Mouse (Mus musculus): ENCODE measurements around the gene Bcar3. TPM values are rescaled to one million over a fixed set of nuclear protein-coding genes. Genes with fewer than 3 reads are reported as not detected.

The Bcar3 gene
- polyA plus RNA-seq, 1 experiment from 2014 or later = 2.8 TPM

- Histone ChIP-seq H3K9ac (ENCODE audit: low read length) (no peak overlapping the region), H3K4me2 (ENCODE audit: low read length) (no peak overlapping the region), H3K9me3 (ENCODE audit: control insufficient read depth, low read length) (peaks cover 3% of the 10 kb centered on the region; the same call in 1 of the 2 replicates), H3K27me3 (ENCODE audit: control insufficient read depth, insufficient read depth, low read length) (no peaks in the 10 kb centered on the region), H3K4me1 (ENCODE audit: control insufficient read depth in 2 of 2, insufficient read depth in 2 of 2, low read length in 2 of 2) (no peaks in the 10 kb centered on the region), H3K36me3 (ENCODE audit: control insufficient read depth, insufficient read depth, low read length) (no peaks in the 10 kb centered on the region), H3K4me3 (ENCODE audit: control insufficient read depth in 1 of 2, insufficient read depth in 1 of 2, low read depth in 1 of 2, low read length in 2 of 2) (no peak overlapping the region), H3K27ac (replicated peaks in 1 of 2; ENCODE audit: control insufficient read depth in 1 of 2, insufficient read depth in 1 of 2, low read depth in 2 of 2, low read length in 2 of 2) (no peak overlapping the region)
- ATAC-seq (ENCODE audit: insufficient number of reproducible peaks, insufficient read depth, low FRiP score, low read depth) = no peak
- WGBS = 92% methylated on average over 5 of the region's 5 CpGs
These were observed 279.7 kb downstream of the Bcar3 start for GRCm38 (mm10) chr3:122573426-122574286.

GRCm38 (mm10) chr3:122574921-122575320, 281.0 kb downstream of the Bcar3 start:
- no peaks in the 10 kb centered on the region for H3K36me3 ChIP-seq (ENCODE audit: control insufficient read depth, insufficient read depth, low read length)
- ATAC-seq (ENCODE audit: insufficient number of reproducible peaks, insufficient read depth, low FRiP score, low read depth) = no peak

GRCm38 (mm10) chr3:122577360-122577759, 283.4 kb downstream of the Bcar3 start:
- Histone ChIP-seq H3K9me3 (ENCODE audit: control insufficient read depth, low read length) (peaks cover 3% of the 10 kb centered on the region; the same call in 1 of the 2 replicates), H3K36me3 (ENCODE audit: control insufficient read depth, insufficient read depth, low read length) (no peaks in the 10 kb centered on the region), H3K4me1 (ENCODE audit: control insufficient read depth in 2 of 2, insufficient read depth in 2 of 2, low read length in 2 of 2) (no peaks in the 10 kb centered on the region; a peak in 1 of 4 replicates), H3K4me3 (ENCODE audit: control insufficient read depth in 1 of 2, insufficient read depth in 1 of 2, low read depth in 1 of 2, low read length in 2 of 2) (no peak overlapping the region), H3K27ac (replicated peaks in 1 of 2; ENCODE audit: control insufficient read depth in 1 of 2, insufficient read depth in 1 of 2, low read depth in 2 of 2, low read length in 2 of 2) (no peak overlapping the region), H3K4me2 (ENCODE audit: low read length) (no peak overlapping the region), H3K9ac (ENCODE audit: low read length) (no peak overlapping the region), H3K27me3 (ENCODE audit: control insufficient read depth, insufficient read depth, low read length) (no peaks in the 10 kb centered on the region)
- ATAC-seq (ENCODE audit: insufficient number of reproducible peaks, insufficient read depth, low FRiP score, low read depth) = no peak

More at GRCm38 (mm10) chr3:122574921-122575320, 281.0 kb downstream of the Bcar3 start:
- Histone ChIP-seq H3K27me3 (ENCODE audit: control insufficient read depth, insufficient read depth, low read length) (no peaks in the 10 kb centered on the region), H3K4me3 (ENCODE audit: control insufficient read depth in 1 of 2, insufficient read depth in 1 of 2, low read depth in 1 of 2, low read length in 2 of 2) (no peak overlapping the region), H3K4me1 (ENCODE audit: control insufficient read depth in 2 of 2, insufficient read depth in 2 of 2, low read length in 2 of 2) (no peaks in the 10 kb centered on the region), H3K9me3 (ENCODE audit: control insufficient read depth, low read length) (peaks cover 3% of the 10 kb centered on the region; the same call in 1 of the 2 replicates), H3K27ac (replicated peaks in 1 of 2; ENCODE audit: control insufficient read depth in 1 of 2, insufficient read depth in 1 of 2, low read depth in 2 of 2, low read length in 2 of 2) (no peak overlapping the region), H3K4me2 (ENCODE audit: low read length) (no peak overlapping the region), H3K9ac (ENCODE audit: low read length) (no peak overlapping the region)
- WGBS = 64% methylated on average over 1 of the region's 1 CpGs

MicroRNA genes within 50 kb of the gene (microRNA counts, 519-probe panel; counts per million panel counts)
- microRNA mmu-miR-760 = 322 counts per million, percentile 70 among the panel's probes with 10 or more counts

Small RNA genes lying within 50 kb of the gene (microRNA-seq; reads per million reads assigned to microRNA genes)
- gene Mir760 = 38.6 reads per million, percentile 39 among the genes with 10 or more reads in this experiment
- not detected for gene Mir7657

Other genes with a start within 250 kb of the Bcar3 start
- 3.6 and 3.9 TPM in 2 replicates for gene Abca4, start 249.7 kb upstream of the Bcar3 start, polyA plus RNA-seq (2014; fragmentation: Nextera tagmentation; extraction: Ambion mirVana)
- gene Gclm, start 48.6 kb upstream of the Bcar3 start, polyA plus RNA-seq (2014; fragmentation: Nextera tagmentation; extraction: Ambion mirVana) = 60.0 and 69.3 TPM in 2 replicates
- 41.1 and 42.9 TPM in 2 replicates for gene Dnttip2, start 19.7 kb upstream of the Bcar3 start, polyA plus RNA-seq (2014; fragmentation: Nextera tagmentation; extraction: Ambion mirVana)

Data from heart, embryonic 14.5 days (tissue).